In genomic region chr8:94037806-94038205, GRCm38 (mm10) we compare ENCODE assay signal across 8 mouse cellular contexts. TPM values are rescaled to one million over a fixed set of nuclear protein-coding genes. Genes with fewer than 3 reads are reported as not detected.
DNase-seq lines count a peak whose midpoint lies in the region; ATAC-seq and TF ChIP-seq lines count a peak whose summit lies in the region.

No protein-coding gene starts in this region.

- H3K27ac ChIP-seq in hindbrain, embryonic 15.5 days (replicated peaks): 0 out of 2 replicates have a peak overlapping the region, but pooled peaks have one; percentile 38
- H3K27ac ChIP-seq in lung, embryonic 14.5 days (ENCODE audit: low read depth): no peak overlapping the region
- no peak overlapping the region for H3K27ac ChIP-seq in stomach, embryonic 14.5 days (ENCODE audit: low read length)

- H3K9ac ChIP-seq in hindbrain, embryonic 15.5 days: peak overlapping the region; percentile 75
- peak overlapping the region; percentile 55 for H3K9ac ChIP-seq in lung, embryonic 14.5 days
- peak overlapping the region; percentile 46 for H3K9ac ChIP-seq in stomach, embryonic 14.5 days (replicated peaks; ENCODE audit: low read depth, low read length)

- peaks cover 41% of the 10 kb centered on the region for H3K4me1 ChIP-seq in hindbrain, embryonic 15.5 days (replicated peaks)
- H3K4me1 ChIP-seq in lung, embryonic 14.5 days (ENCODE audit: insufficient read depth): peaks cover 7% of the 10 kb centered on the region; the same call in 1 of the 2 replicates
- peaks cover 13% of the 10 kb centered on the region; the same call in 1 of the 2 replicates for H3K4me1 ChIP-seq in stomach, embryonic 14.5 days (ENCODE audit: control insufficient read depth, insufficient read depth, low read length)

- no peak for TF ChIP-seq CTCF in lung, embryonic 14.5 days (IDR thresholded peaks at IDR 0.05; ENCODE audit: low read depth)

- DNase-seq in adrenal gland, adult (ENCODE audit: inconsistent age in 2 of 2, low spot score in 1 of 2): peak; percentile 21 to 70
- DNase-seq in adrenal gland, adult 8-10 months: no peak
- peak; percentile 6 for DNase-seq in thymus, postnatal 0 days (ENCODE audit: low spot score)
- no peak for DNase-seq in thymus, adult 18-20 months
- DNase-seq in lung, embryonic 14.5 days: peak; percentile 40
- DNase-seq in layer of hippocampus, postnatal 14 days (ENCODE audit: low spot score in 2 of 2): no peak

- H3K27me3 ChIP-seq in hindbrain, embryonic 15.5 days: no peaks in the 10 kb centered on the region
- H3K27me3 ChIP-seq in lung, embryonic 14.5 days (ENCODE audit: insufficient read depth, low read length): no peaks in the 10 kb centered on the region
- H3K27me3 ChIP-seq in stomach, embryonic 14.5 days (ENCODE audit: control insufficient read depth, insufficient read depth, low read length): no peaks in the 10 kb centered on the region

- 9% methylated on average over 15 of the region's 15 CpGs for WGBS in hindbrain, embryonic 15.5 days
- 5% methylated on average over 15 of the region's 15 CpGs for WGBS in lung, embryonic 14.5 days
- 6% methylated on average over 15 of the region's 15 CpGs for WGBS in stomach, embryonic 14.5 days

- 0 out of 2 replicates have a peak, but pooled peaks cover 6% of the 10 kb centered on the region for H3K36me3 ChIP-seq in hindbrain, embryonic 15.5 days
- H3K36me3 ChIP-seq in lung, embryonic 14.5 days (ENCODE audit: insufficient read depth): no peaks in the 10 kb centered on the region
- H3K36me3 ChIP-seq in stomach, embryonic 14.5 days (ENCODE audit: control insufficient read depth, insufficient read depth, low read length): no peaks in the 10 kb centered on the region

- no peak for ATAC-seq in hindbrain, embryonic 15.5 days (ENCODE audit: low FRiP score, low read depth)
- no peak for ATAC-seq in lung, embryonic 14.5 days (ENCODE audit: insufficient read depth)
- no peak for ATAC-seq in stomach, embryonic 14.5 days (ENCODE audit: insufficient number of reproducible peaks, insufficient read depth, low FRiP score, low read depth)

- no peaks in the 10 kb centered on the region for H3K9me3 ChIP-seq in hindbrain, embryonic 15.5 days
- no peaks in the 10 kb centered on the region for H3K9me3 ChIP-seq in lung, embryonic 14.5 days (ENCODE audit: low read depth, low read length)
- H3K9me3 ChIP-seq in stomach, embryonic 14.5 days (ENCODE audit: control insufficient read depth, low read depth, low read length): no peaks in the 10 kb centered on the region

- H3K4me3 ChIP-seq in hindbrain, embryonic 15.5 days: peak overlapping the region; percentile 88
- H3K4me3 ChIP-seq in lung, embryonic 14.5 days (ENCODE audit: low read depth, low read length): peak overlapping the region; percentile 66
- H3K4me3 ChIP-seq in stomach, embryonic 14.5 days (ENCODE audit: low read depth, low read length): peak overlapping the region; percentile 76

- H3K4me2 ChIP-seq in hindbrain, embryonic 15.5 days: peak overlapping the region; percentile 83
- H3K4me2 ChIP-seq in lung, embryonic 14.5 days: peak overlapping the region; percentile 72
- peak overlapping the region; percentile 88 for H3K4me2 ChIP-seq in stomach, embryonic 14.5 days (replicated peaks; ENCODE audit: low read depth, low read length)

RNA-seq across cellular contexts. Expression of gene Ogfod1, which starts 0.8 kb away (rescaled TPM):
- 10 to 100 TPM; 23.0 to 31.3 (median 27.4) TPM for total RNA-seq in adrenal gland, adult 8-10 months (2022)
- polyA plus RNA-seq in thymus, postnatal 0 days (2015; fragmentation: Nextera tagmentation; extraction: Ambion mirVana): 8.2 and 10.2 TPM in 2 replicates
- 15.0 and 15.8 TPM in 2 replicates for polyA plus RNA-seq in hindbrain, embryonic 15.5 days (2015; fragmentation: Nextera tagmentation; extraction: Ambion mirVana)
- 14.2 and 17.3 TPM in 2 replicates for polyA plus RNA-seq in lung, embryonic 14.5 days (2014; fragmentation: Nextera tagmentation; extraction: Ambion mirVana)
- polyA plus RNA-seq in stomach, embryonic 14.5 days (2014; fragmentation: Nextera tagmentation; extraction: Ambion mirVana): 13.4 and 17.9 TPM in 2 replicates
- total RNA-seq in layer of hippocampus, postnatal 14 days (2021): 10 to 100 TPM; 66.5 to 67.4 TPM

RNA-seq across cellular contexts. Expression of gene Nudt21, which starts 1.0 kb away (rescaled TPM):
- total RNA-seq in adrenal gland, adult 8-10 months (2022): 10 to 100 TPM; 37.5 to 51.4 (median 43.6) TPM
- polyA plus RNA-seq in thymus, postnatal 0 days (2015; fragmentation: Nextera tagmentation; extraction: Ambion mirVana): 183 and 192 TPM in 2 replicates
- 78.5 and 90.5 TPM in 2 replicates for polyA plus RNA-seq in hindbrain, embryonic 15.5 days (2015; fragmentation: Nextera tagmentation; extraction: Ambion mirVana)
- 134 and 140 TPM in 2 replicates for polyA plus RNA-seq in lung, embryonic 14.5 days (2014; fragmentation: Nextera tagmentation; extraction: Ambion mirVana)
- 126 and 136 TPM in 2 replicates for polyA plus RNA-seq in stomach, embryonic 14.5 days (2014; fragmentation: Nextera tagmentation; extraction: Ambion mirVana)
- total RNA-seq in layer of hippocampus, postnatal 14 days (2021): 10 to 100 TPM; 53.1 to 54.0 TPM

RNA-seq across cellular contexts. Expression of gene Amfr, which starts 25.2 kb away (rescaled TPM):
- total RNA-seq in adrenal gland, adult 8-10 months (2022): 100 to 1,000 TPM; 211 to 343 (median 258) TPM
- polyA plus RNA-seq in thymus, postnatal 0 days (2015; fragmentation: Nextera tagmentation; extraction: Ambion mirVana): 39.7 and 49.6 TPM in 2 replicates
- polyA plus RNA-seq in hindbrain, embryonic 15.5 days (2015; fragmentation: Nextera tagmentation; extraction: Ambion mirVana): 76.0 and 84.9 TPM in 2 replicates
- polyA plus RNA-seq in lung, embryonic 14.5 days (2014; fragmentation: Nextera tagmentation; extraction: Ambion mirVana): 53.6 and 54.7 TPM in 2 replicates
- 41.9 and 46.3 TPM in 2 replicates for polyA plus RNA-seq in stomach, embryonic 14.5 days (2014; fragmentation: Nextera tagmentation; extraction: Ambion mirVana)
- 100 to 1,000 TPM; 131 to 135 TPM for total RNA-seq in layer of hippocampus, postnatal 14 days (2021)

Comparison
In these comparisons a context has a peak if more than half of its experiments do, and no peak if none do; other contexts are left out.
1. DNase-seq: peak in adrenal gland, adult (2 of 2), thymus, postnatal 0 days (single experiment) and lung, embryonic 14.5 days (single experiment); none in adrenal gland, adult 8-10 months (single experiment), thymus, adult 18-20 months (0 of 2) and layer of hippocampus, postnatal 14 days (0 of 2).
2. Peak in every context shown above with its lines, with median percentiles within 50 percentile points of each other: H3K4me2 ChIP-seq, H3K4me3 ChIP-seq and H3K9ac ChIP-seq.